Mouse (Mus musculus): ENCODE data around the gene Dpf2. TPM values are rescaled to one million over a fixed set of nuclear protein-coding genes. Genes with fewer than 3 reads are reported as not detected.

Gene Dpf2
- total and polyA plus RNA-seq, 2 experiments from 2014 or later = 61.4 to 91.8 TPM

- H3K4me3 ChIP-seq (ENCODE audit: low read depth, low read length) = peak within 1 kb of the TSS; percentile 30
- H3K27me3 ChIP-seq (ENCODE audit: control insufficient read depth, insufficient read depth, low read length) = no peaks in the 10 kb centered on the region
- H3K9ac ChIP-seq (replicated peaks; ENCODE audit: low read depth, low read length) = peak within 1 kb of the TSS; percentile 47
- DNase-seq (ENCODE audit: low spot score) (peak; percentile 76), ATAC-seq (ENCODE audit: insufficient read depth, low read depth) (peak; percentile 77)
- 36% methylated on average over 15 of the region's 15 CpGs for whole genome bisulfite sequencing
- TF ChIP-seq EP300 (IDR thresholded peaks at IDR 0.05; ENCODE audit: low read depth) (0 out of 2 replicates have a peak, but pooled peaks have one; percentile 26), CTCF (IDR thresholded peaks at IDR 0.05; ENCODE audit: low read depth) (peak; percentile 92)
- H3K4me1 ChIP-seq (ENCODE audit: control insufficient read depth, insufficient read depth) = 0 out of 2 replicates have a peak, but pooled peaks cover 6% of the 10 kb centered on the region
- peak within 1 kb of the TSS; percentile 91 for H3K27ac ChIP-seq (ENCODE audit: low read depth)
- peak within 1 kb of the TSS; percentile 52 for H3K4me2 ChIP-seq (ENCODE audit: low read depth, low read length)
- no peaks in the 10 kb centered on the region for H3K36me3 ChIP-seq (replicated peaks; ENCODE audit: control insufficient read depth, insufficient read depth, low read length)
- no peaks in the 10 kb centered on the region for H3K9me3 ChIP-seq (replicated peaks; ENCODE audit: control insufficient read depth, low read length)
Measured at GRCm38 (mm10) chr19:5877618-5878361, 35.0 kb downstream of the Dpf2 start, which contains the start of gene Slc25a45. TSS of gene Slc25a45 (plus strand) at chr19:5877808.

DNA sequence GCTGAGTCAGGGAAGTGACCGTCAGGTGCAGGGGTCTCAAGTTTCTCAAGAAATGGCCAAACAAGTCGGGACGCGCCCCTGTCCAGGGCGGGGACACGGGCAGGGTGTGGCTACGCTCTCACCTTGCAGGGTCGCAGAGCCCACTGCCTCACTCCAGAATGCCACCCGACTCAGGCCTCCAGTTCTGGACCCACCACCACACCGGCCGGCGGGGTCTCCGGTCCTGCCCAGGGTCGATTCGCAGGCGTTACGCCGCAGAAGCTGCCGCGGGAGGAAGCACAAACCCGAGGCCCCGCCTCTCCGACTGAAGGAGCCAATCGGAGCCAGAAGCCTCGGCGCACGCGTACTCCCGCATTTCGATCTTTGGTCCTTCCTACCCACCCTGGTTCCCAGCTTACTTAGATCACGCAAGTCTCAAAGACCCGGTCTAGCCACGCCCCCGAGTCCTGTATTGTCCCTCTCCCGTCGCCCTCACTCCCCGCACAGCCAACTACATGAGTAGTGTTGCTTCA is 37.8 kb downstream of the Dpf2 start, which contains the start of gene Frmd8:
Gene Frmd8, minus strand, starts transcription at position 306 of the 512 bp plus-strand sequence.
- Histone ChIP-seq H3K9me3 (replicated peaks; ENCODE audit: control insufficient read depth, low read length) (no peaks in the 10 kb centered on the region), H3K27ac (ENCODE audit: low read depth) (peak within 1 kb of the TSS; percentile 22), H3K4me1 (ENCODE audit: control insufficient read depth, insufficient read depth) (peaks cover 19% of the 10 kb centered on the region), H3K4me2 (ENCODE audit: low read depth, low read length) (peak within 1 kb of the TSS; percentile 94), H3K9ac (replicated peaks; ENCODE audit: low read depth, low read length) (peak within 1 kb of the TSS; percentile 81), H3K4me3 (ENCODE audit: low read depth, low read length) (peak within 1 kb of the TSS; percentile 83), H3K27me3 (ENCODE audit: control insufficient read depth, insufficient read depth, low read length) (no peaks in the 10 kb centered on the region), H3K36me3 (replicated peaks; ENCODE audit: control insufficient read depth, insufficient read depth, low read length) (0 out of 2 replicates have a peak, but pooled peaks cover 4% of the 10 kb centered on the region)
- TF ChIP-seq EP300 (IDR thresholded peaks at IDR 0.05; ENCODE audit: low read depth) = no peak
- no peak for TF ChIP-seq CTCF (IDR thresholded peaks at IDR 0.05; ENCODE audit: low read depth)
- under 1% methylated on average over 37 of the region's 37 CpGs for WGBS
- ATAC-seq (ENCODE audit: insufficient read depth, low read depth) (peak; percentile 76), DNase-seq (ENCODE audit: low spot score) (peak; percentile 97)

DNA sequence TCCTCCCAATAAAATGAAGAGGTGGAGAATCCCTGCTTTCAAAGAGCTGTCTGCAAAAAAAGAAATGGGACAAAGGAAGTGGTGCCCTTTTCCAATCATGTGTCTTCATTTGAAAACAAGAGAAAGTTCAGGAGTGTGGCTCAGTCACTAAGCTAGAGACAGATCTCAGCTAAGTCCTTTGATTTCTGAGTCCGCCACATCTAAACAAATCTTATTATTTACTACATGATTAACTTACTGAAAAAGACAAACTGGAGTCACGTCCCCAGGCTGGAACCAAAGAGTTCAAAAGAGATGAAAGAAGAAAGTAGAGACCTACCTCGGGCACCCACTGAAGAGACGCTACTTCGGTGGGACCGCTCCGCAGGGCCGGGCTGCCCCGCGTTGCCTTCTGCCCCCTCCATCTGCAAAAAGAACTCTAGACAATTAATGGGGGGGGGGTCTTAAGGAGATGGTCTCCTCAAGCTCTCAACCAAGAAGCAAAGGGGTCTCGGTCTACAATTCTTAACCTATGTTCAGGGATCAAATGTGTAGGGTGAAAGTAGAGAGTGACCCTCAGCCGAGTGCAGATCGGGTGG is 38.3 kb downstream of the Dpf2 start:
- TF ChIP-seq EP300 (IDR thresholded peaks at IDR 0.05; ENCODE audit: low read depth) (no peak), CTCF (IDR thresholded peaks at IDR 0.05; ENCODE audit: low read depth) (no peak)
- peak overlapping the region; percentile 22; the same call in 1 of the 2 replicates for H3K27ac ChIP-seq (ENCODE audit: low read depth)
- no peaks in the 10 kb centered on the region for H3K9me3 ChIP-seq (replicated peaks; ENCODE audit: control insufficient read depth, low read length)
- H3K9ac ChIP-seq (replicated peaks; ENCODE audit: low read depth, low read length) = peak overlapping the region; percentile 81
- ATAC-seq (ENCODE audit: insufficient read depth, low read depth) (no peak), DNase-seq (ENCODE audit: low spot score) (no peak)
- peak overlapping the region; percentile 94 for H3K4me2 ChIP-seq (ENCODE audit: low read depth, low read length)
- WGBS = 6% methylated on average over 13 of the region's 13 CpGs
- H3K4me3 ChIP-seq (ENCODE audit: low read depth, low read length) = peak overlapping the region; percentile 83
- peaks cover 19% of the 10 kb centered on the region for H3K4me1 ChIP-seq (ENCODE audit: control insufficient read depth, insufficient read depth)
- 0 out of 2 replicates have a peak, but pooled peaks cover 9% of the 10 kb centered on the region for H3K36me3 ChIP-seq (replicated peaks; ENCODE audit: control insufficient read depth, insufficient read depth, low read length)
- no peaks in the 10 kb centered on the region for H3K27me3 ChIP-seq (ENCODE audit: control insufficient read depth, insufficient read depth, low read length)

- Histone ChIP-seq H3K4me1 (ENCODE audit: control insufficient read depth, insufficient read depth) (peaks cover 13% of the 10 kb centered on the region), H3K9me3 (replicated peaks; ENCODE audit: control insufficient read depth, low read length) (no peaks in the 10 kb centered on the region), H3K27ac (ENCODE audit: low read depth) (no peak overlapping the region), H3K36me3 (replicated peaks; ENCODE audit: control insufficient read depth, insufficient read depth, low read length) (peaks cover 24% of the 10 kb centered on the region), H3K4me3 (ENCODE audit: low read depth, low read length) (no peak overlapping the region), H3K4me2 (ENCODE audit: low read depth, low read length) (peak overlapping the region; percentile 94; the same call in 1 of the 2 replicates), H3K9ac (replicated peaks; ENCODE audit: low read depth, low read length) (no peak overlapping the region), H3K27me3 (ENCODE audit: control insufficient read depth, insufficient read depth, low read length) (no peaks in the 10 kb centered on the region)
- ATAC-seq (ENCODE audit: insufficient read depth, low read depth) (no peak), DNase-seq (ENCODE audit: low spot score) (no peak)
- WGBS = 69% methylated on average over 19 of the region's 19 CpGs
- TF ChIP-seq CTCF (IDR thresholded peaks at IDR 0.05; ENCODE audit: low read depth) (no peak), EP300 (IDR thresholded peaks at IDR 0.05; ENCODE audit: low read depth) (no peak)
Measured at GRCm38 (mm10) chr19:5872931-5873556, 39.8 kb downstream of the Dpf2 start.

- H3K4me1 ChIP-seq (ENCODE audit: control insufficient read depth, insufficient read depth) = peaks cover 13% of the 10 kb centered on the region
- TF ChIP-seq CTCF (IDR thresholded peaks at IDR 0.05; ENCODE audit: low read depth) (no peak), EP300 (IDR thresholded peaks at IDR 0.05; ENCODE audit: low read depth) (no peak)
- no peaks in the 10 kb centered on the region for H3K9me3 ChIP-seq (replicated peaks; ENCODE audit: control insufficient read depth, low read length)
- 78% methylated on average over 4 of the region's 4 CpGs for WGBS
- ATAC-seq (ENCODE audit: insufficient read depth, low read depth) (no peak), DNase-seq (ENCODE audit: low spot score) (no peak)
- H3K4me2 ChIP-seq (ENCODE audit: low read depth, low read length) = no peak overlapping the region
- no peak overlapping the region for H3K9ac ChIP-seq (replicated peaks; ENCODE audit: low read depth, low read length)
- H3K36me3 ChIP-seq (replicated peaks; ENCODE audit: control insufficient read depth, insufficient read depth, low read length) = peaks cover 29% of the 10 kb centered on the region
- H3K27me3 ChIP-seq (ENCODE audit: control insufficient read depth, insufficient read depth, low read length) = no peaks in the 10 kb centered on the region
- H3K4me3 ChIP-seq (ENCODE audit: low read depth, low read length) = no peak overlapping the region
- no peak overlapping the region for H3K27ac ChIP-seq (ENCODE audit: low read depth)
Measured at GRCm38 (mm10) chr19:5872528-5872927, 40.3 kb downstream of the Dpf2 start.
